Mouse (Mus musculus) megakaryocyte, embryonic 14.5 days (primary cell): Measurements from ENCODE around the gene Trim8.

Experiments used
- FLI1 ChIP-seq: IDR thresholded peaks from 2 replicates; pipeline ENCODE4 v1.6.1; 2012; ENCODE audit warnings: low read length, inconsistent platforms, mixed read lengths
- GATA1 ChIP-seq: IDR thresholded peaks from 3 replicates; pipeline ENCODE4 v1.6.1; 2012; ENCODE audit warnings: mixed read lengths, low read length, inconsistent platforms, borderline replicate concordance

GRCm38 (mm10) chr19:46509202-46509601 lies 7.7 kb downstream of the Trim8 start:
- no peak for TF ChIP-seq GATA1
- no peak for TF ChIP-seq FLI1
